Mouse (Mus musculus): ENCODE data around the gene Cblb. TPM values are rescaled to one million over a fixed set of nuclear protein-coding genes. Genes with fewer than 3 reads are reported as not detected.

Gene Cblb
- total RNA-seq, 2 experiments from 2014 or later: 25.1 to 27.0 TPM

- DNase-seq: no peak
These were observed 7.8 kb downstream of the Cblb start for GRCm38 (mm10) chr16:52038821-52039220.

GRCm38 (mm10) chr16:52040937-52041336 is 9.9 kb downstream of the Cblb start:
- no peak for DNase-seq

- no peak for DNase-seq
These were observed 11.8 kb downstream of the Cblb start for GRCm38 (mm10) chr16:52042667-52043379.

GRCm38 (mm10) chr16:52043380-52044117 is 12.5 kb downstream of the Cblb start:
- DNase-seq: no peak

- DNase-seq: no peak
These were observed 13.5 kb downstream of the Cblb start for GRCm38 (mm10) chr16:52044518-52044917.

- no peak for DNase-seq
These were observed 14.0 kb downstream of the Cblb start for GRCm38 (mm10) chr16:52044985-52045384.

GRCm38 (mm10) chr16:52046464-52046863 is 15.4 kb downstream of the Cblb start:
- DNase-seq: no peak

- DNase-seq: no peak
These were observed 20.1 kb downstream of the Cblb start for GRCm38 (mm10) chr16:52051106-52051505.

GRCm38 (mm10) chr16:52052734-52053133 is 21.7 kb downstream of the Cblb start:
- DNase-seq: no peak

- no peak for DNase-seq
These were observed 24.2 kb downstream of the Cblb start for GRCm38 (mm10) chr16:52055236-52055635.

- DNase-seq: no peak
These were observed 25.1 kb downstream of the Cblb start for GRCm38 (mm10) chr16:52056164-52056563.

GRCm38 (mm10) chr16:52057335-52057734 is 26.3 kb downstream of the Cblb start:
- DNase-seq: no peak

- no peak for DNase-seq
These were observed 28.5 kb downstream of the Cblb start for GRCm38 (mm10) chr16:52059535-52059934.

- DNase-seq: no peak
These were observed 29.2 kb downstream of the Cblb start for GRCm38 (mm10) chr16:52060100-52060719.

GRCm38 (mm10) chr16:52061015-52061481 is 30.0 kb downstream of the Cblb start:
- no peak for DNase-seq

GRCm38 (mm10) chr16:52064309-52065105 is 33.5 kb downstream of the Cblb start:
- DNase-seq: no peak

GRCm38 (mm10) chr16:52067632-52068516 is 36.8 kb downstream of the Cblb start:
- DNase-seq: no peak

- DNase-seq: no peak
These were observed 37.5 kb downstream of the Cblb start for GRCm38 (mm10) chr16:52068517-52068874.

GRCm38 (mm10) chr16:52069648-52070047 is 38.6 kb downstream of the Cblb start:
- no peak for DNase-seq

- no peak for DNase-seq
These were observed 39.1 kb downstream of the Cblb start for GRCm38 (mm10) chr16:52070128-52070527.

GRCm38 (mm10) chr16:52071290-52071689 is 40.3 kb downstream of the Cblb start:
- DNase-seq: no peak
